Mouse (Mus musculus) large intestine, adult 2 months (tissue): ENCODE data around the gene Grap. TPM values are rescaled to one million over a fixed set of nuclear protein-coding genes. Genes with fewer than 3 reads are reported as not detected.

Source experiments
- DNase-seq: peaks from one replicate; pipeline ENCODE4 v3.0.0-alpha.2; 2012; ENCODE audit warnings: low read depth, low spot score
- WGBS: fragments of 180-500 bp; shearing (Covaris S2); methylation state at CpG from one replicate; pipeline ENCODE4 v1.1.7; 2018; 5-methylcytosine and 5-hydroxymethylcytosine counted together
- polyA plus RNA-seq: library from polyadenylated mRNA; depleted of rRNA; stranded (reverse); fragments of >200 nt; gene quantifications from 2 replicates; pipeline ENCODE4 v1.2.3, GENCODE M21; 2012

Gene Grap
- polyA plus RNA-seq, 1 experiment, result 9.0 TPM

DNA sequence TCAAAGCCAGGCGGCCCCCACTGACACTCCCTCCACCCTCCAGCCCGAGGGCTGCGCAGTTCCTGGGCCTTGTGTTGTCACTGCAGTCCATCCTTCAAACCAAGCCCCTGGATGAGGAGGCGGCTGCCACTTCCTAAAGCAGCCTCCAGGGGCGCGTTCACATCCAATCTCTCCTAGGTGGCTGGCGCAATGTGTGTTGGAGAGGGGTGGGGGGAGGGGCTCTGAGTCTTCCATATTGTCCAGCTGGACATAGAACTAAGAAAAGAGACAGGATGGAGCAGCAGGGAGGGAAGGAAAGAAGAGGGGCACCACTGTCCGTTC is 21.7 kb downstream of the Grap start:
- WGBS, result 14% methylated on average over 8 of the region's 8 CpGs

DNA sequence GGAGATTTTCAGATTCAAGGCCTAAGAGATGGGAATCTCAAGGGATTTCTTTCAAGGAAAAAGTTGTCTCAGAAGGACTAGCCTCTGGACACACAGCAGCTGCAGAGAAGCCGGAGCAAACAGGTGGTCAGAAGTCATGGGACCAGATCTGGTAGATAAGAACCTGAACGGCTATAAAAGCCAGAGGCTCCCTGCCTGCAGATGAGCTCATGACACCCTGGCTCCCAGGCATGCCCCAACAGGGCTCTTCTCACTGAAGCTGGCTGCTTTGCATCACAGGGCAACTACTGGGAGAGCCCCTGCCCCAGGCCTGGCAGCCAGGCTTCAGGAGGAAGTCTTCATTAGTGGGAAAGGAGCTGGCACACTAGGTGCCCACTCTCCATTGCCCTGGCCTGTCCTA is 22.3 kb downstream of the Grap start:
- 24% methylated on average over 2 of the region's 2 CpGs for WGBS
- DNase-seq, result no peak

More for the DNA sequence above, 21.7 kb downstream of the Grap start:
- no peak for DNase-seq

DNA sequence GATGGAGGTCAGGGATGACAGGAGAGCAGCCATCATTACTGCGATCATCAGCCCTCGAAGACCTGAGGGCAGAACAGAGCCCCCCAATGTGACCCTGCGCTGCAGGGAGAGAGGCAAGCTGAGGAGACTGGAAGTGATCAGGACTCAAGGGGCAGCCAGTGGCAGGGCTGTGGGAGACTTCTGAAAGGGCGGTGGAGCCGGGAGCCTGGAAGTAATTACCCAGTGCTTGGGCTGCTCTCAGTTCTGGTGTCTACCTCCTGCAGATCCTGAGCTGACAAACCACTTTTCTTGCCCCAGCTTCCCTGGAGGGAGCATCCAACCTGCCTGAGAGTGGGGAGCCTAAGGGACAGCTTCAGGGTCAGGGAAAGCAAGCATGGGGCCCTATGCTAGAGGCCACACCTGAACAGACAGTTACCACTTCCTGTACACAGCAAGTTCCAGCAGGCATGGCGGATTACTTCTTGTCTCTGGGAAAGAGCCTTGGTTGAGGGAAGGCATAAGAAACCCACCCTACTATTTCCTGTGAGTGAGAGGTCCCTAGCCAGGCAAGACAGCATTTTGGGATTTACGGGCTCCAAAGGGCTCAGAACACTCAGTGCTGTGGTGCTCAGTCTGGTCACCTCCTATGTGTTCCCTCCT is 23.3 kb downstream of the Grap start:
- 89% methylated on average over 7 of the region's 7 CpGs for WGBS

GRCm38 (mm10) chr11:61677709-61678108 is 24.6 kb downstream of the Grap start:
- WGBS, result 87% methylated on average over 4 of the region's 4 CpGs
- DNase-seq, result no peak

More for the DNA sequence above, 23.3 kb downstream of the Grap start:
- no peak for DNase-seq

GRCm38 (mm10) chr11:61679091-61679866 is 26.2 kb downstream of the Grap start:
- WGBS, result 71% methylated on average over 4 of the region's 4 CpGs
- no peak for DNase-seq

DNA sequence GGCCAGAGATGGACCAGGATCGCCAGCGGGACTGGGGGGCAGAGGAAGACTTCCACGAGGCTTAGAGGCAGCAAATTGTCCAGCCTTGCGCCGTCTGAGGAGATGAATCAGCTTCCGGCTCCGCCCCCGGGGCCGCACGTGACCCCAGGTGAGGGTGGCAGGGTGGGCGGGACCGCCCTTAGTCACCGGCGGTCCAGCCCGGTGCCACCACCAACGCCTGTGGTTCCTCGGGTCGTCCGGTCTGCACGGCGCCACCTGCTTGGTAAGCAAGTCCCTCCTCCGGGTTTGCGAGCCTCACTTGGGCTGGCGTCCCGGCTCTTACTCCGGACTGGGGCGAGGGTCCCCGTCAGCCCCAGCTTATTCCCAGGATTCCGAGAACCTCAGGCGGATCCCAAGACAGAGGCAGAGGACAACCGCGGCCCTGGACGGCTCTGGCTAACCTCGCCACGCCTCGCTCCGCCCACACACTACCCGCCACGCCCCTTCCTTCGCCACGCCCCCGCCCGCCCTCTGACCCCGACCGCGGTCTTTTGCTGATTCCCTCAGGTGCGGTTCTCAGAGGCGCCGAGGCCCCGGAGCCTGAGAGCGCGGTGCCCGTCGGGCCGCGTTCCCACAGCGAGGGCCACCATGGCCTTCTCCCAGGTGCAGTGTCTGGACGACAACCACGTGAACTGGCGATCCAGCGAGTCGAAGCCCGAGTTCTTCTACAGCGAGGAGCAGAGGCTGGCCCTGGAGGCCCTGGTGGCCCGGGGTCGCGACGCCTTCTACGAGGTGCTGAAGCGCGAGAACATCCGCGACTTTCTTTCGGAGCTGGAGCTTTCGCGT is 31.1 kb downstream of the Grap start, which contains the start of gene Fam83g:
Gene Fam83g (plus strand): TSS at position 185 of the 825 bp plus-strand sequence.
- WGBS, result 3% methylated on average over 76 of the region's 76 CpGs
- DNase-seq, result peak; percentile 73

GRCm38 (mm10) chr11:61685119-61685725 is 32.2 kb downstream of the Grap start:
- 50% methylated on average over 8 of the region's 8 CpGs for WGBS
- no peak for DNase-seq

GRCm38 (mm10) chr11:61686141-61686540 is 33.1 kb downstream of the Grap start:
- DNase-seq, result no peak
- WGBS, result 21% methylated on average over 2 of the region's 2 CpGs

GRCm38 (mm10) chr11:61686906-61687453 is 33.9 kb downstream of the Grap start:
- 59% methylated on average over 10 of the region's 10 CpGs for WGBS
- DNase-seq, result no peak

DNA sequence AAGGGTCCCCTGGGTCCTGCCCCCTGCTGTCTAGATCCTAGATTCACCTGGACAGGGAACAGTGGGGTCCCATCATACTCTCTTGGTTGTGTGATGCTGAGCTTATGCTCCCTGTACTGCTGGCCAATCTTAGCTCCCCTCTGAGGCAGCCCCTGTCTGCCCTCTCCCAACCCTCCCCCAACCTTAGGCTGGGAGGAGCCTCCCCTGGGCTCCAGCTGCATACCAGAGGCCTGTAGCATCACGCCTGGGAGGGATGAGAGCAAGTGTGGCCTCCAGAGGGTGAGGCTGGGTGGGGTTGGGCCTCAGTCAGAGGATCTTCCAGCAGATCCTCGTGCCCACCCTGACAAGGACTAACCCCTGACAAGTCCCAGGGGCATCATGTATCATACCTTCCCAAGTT is 34.5 kb downstream of the Grap start:
- DNase-seq, result no peak
- 36% methylated on average over 2 of the region's 2 CpGs for WGBS

DNA sequence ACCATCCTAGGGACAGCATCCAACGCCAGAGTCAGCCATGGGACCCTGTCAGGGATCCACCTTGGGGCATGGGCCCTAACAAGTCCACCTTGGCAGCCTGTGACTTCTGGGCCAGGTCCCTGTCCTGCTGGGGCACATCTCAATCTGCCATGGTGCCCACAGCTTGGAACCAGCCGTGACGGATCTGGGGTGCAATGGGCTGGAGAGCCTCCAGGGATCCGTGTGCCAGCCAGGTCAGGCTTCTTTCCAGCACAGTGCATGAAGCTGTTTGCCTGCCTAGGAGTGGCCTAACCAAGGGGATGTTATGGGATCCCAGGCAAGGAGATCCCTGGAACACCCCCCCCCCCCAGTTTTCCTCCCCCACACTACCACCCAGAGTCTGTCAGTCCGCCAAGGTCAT is 39.9 kb downstream of the Grap start:
- WGBS, result 91% methylated on average over 5 of the region's 5 CpGs
- no peak for DNase-seq

- DNase-seq, result no peak
Observed at GRCm38 (mm10) chr11:61698852-61699251, 45.8 kb downstream of the Grap start.

DNA sequence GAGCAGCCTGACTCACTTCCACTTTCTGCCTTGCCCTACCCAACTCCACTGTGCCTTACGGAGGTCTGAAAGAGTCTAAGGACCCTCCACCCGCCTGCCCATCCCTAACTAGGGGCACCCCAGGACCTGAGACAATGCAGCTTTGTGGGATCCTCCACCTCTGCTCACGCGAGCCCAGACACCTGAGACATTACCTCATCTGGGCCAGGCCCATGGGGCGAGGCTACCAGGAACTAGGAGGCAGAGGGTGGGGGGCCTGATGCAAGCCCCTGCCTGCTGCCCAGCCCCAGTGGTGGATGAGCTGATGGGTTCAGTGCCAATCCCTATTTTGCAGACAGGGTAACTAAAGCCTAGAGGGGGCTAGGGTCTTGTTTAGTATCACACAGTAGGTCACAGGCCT is 46.4 kb downstream of the Grap start:
- DNase-seq, result peak; percentile 43
- 42% methylated on average over 5 of the region's 5 CpGs for WGBS

DNA sequence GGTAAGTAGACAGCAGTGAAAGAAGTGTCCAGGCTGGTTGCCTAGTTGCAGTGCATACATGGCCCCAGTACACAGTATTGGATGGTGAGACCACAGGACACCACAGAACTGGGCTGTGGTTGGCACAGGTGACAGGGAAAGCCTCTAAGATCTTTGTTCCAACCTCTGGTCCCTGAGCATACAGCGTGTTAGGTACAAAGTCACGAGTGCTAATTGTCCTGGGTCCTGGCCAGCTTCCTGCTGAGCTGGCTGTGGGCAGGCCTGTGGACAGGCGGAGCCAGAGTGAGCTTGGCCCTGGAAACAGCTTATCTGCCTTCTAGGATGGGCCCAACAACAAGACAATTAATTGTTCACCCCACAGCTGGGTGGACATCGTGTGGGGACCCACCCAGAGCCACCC is 46.9 kb downstream of the Grap start:
- 24% methylated on average over 4 of the region's 4 CpGs for WGBS
- peak; percentile 88 for DNase-seq

DNA sequence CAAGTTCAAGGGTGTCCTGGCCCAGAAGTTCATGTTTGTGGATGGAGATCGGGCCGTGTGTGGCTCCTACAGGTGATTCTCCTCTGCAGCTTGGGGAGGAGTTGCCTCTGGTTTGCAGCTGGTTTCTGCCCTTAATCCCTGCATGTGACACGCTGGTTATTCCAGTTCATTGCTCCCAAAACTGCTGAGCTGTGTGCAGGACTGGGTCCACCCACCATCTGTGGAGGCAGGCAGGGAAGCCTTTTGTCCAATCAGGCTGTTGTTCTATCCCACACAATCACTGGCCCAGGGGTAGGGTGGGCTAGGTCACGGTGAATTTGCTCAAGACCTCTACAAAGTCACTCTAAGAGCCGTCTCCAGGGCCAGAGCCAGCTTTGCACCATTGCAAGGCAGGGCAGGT is 48.6 kb downstream of the Grap start:
- no peak for DNase-seq
- WGBS, result 86% methylated on average over 5 of the region's 5 CpGs

DNA sequence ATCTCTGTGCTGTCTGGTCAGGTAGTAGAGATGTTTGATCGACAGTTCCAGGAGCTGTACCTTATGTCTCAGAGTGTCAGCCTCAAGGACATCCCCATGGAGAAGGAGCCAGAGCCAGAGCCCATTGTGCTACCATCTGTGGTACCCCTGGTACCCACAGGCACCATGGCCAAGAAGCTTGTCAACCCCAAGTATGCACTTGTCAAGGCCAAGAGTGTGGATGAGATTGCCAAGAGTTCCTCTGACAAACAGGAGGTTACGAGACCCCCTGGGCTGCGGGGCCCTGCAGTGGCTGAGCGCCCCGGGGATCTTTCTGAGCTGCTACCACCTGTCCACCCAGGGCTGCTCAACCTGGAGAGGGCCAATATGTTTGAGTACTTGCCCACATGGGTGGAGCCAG is 49.4 kb downstream of the Grap start:
- no peak for DNase-seq
- 96% methylated on average over 5 of the region's 5 CpGs for WGBS

DNA sequence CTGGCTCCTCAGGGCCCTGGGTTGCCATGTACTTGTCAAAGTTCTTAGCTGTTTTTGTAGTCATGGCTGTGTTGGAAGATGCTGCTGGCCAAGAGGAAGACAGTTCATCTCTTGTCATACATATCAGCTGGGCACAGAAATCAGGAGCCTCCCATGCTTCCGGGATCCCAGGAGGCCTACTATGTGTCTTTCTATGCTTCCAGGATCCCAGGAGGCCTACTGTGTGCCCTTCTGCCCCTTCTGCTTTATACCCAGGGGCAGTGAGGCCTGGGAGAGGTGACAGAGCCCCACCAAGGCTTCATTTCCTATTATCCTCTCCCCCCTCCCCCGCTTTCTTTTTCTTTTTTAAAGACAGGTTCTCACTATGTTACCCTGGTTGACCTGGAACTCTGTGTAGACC is 52.5 kb downstream of the Grap start:
- 87% methylated on average over 2 of the region's 2 CpGs for WGBS
- no peak for DNase-seq

- DNase-seq, result no peak
- WGBS, result 77% methylated on average over 4 of the region's 4 CpGs
Observed at GRCm38 (mm10) chr11:61706232-61706631, 53.2 kb downstream of the Grap start.

DNA sequence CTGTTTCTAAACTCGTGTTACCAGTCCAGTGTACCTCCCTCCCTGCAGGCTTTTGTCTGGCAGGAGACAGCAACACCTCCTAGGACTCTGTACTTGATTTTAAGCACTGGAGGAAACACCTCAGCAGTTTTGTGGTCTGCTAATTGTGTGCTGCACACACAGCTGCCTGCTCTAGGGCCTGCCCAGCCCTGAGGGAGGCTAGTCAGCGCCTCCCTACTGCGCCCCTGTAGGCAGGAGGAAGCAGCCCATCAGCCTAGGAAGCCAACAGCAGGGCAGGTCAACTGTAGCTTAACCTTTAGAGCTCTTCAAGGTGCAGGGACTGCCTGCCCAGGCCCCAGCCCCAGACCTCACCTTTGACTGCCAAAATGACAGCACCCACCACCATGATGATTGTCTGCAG is 55.9 kb downstream of the Grap start:
- DNase-seq, result no peak
- WGBS, result 64% methylated on average over 3 of the region's 3 CpGs
